Mouse (Mus musculus) C2C12 (cell line): ENCODE data around the gene Cramp1l.

Experiments
- CEBPB ChIP-seq: IDR thresholded peaks from one replicate; pipeline ENCODE4 v1.6.1; 2011; ENCODE audit warnings: low read depth, mild to moderate bottlenecking, control low read depth, moderate library complexity
- CTCF ChIP-seq: IDR thresholded peaks from one replicate; pipeline ENCODE4 v1.5.1; 2011; ENCODE audit not compliant: control insufficient read depth, insufficient read depth, insufficient read length
- FOSL1 ChIP-seq: IDR thresholded peaks from one replicate; pipeline ENCODE4 v1.8.0; 2011; ENCODE audit warnings: mild to moderate bottlenecking, low read length; ENCODE audit not compliant: poor library complexity, insufficient read depth, severe bottlenecking
- MAX ChIP-seq: IDR thresholded peaks from one replicate; pipeline ENCODE4 v1.6.1; 2011; ENCODE audit warnings: mild to moderate bottlenecking, control low read depth
- MYOD1 ChIP-seq: IDR thresholded peaks from one replicate; pipeline ENCODE4 v1.6.1; 2011; ENCODE audit warnings: low read depth; ENCODE audit not compliant: control insufficient read depth, insufficient read length
- MYOG ChIP-seq: IDR thresholded peaks from one replicate; pipeline ENCODE4 v1.6.1; 2011; ENCODE audit not compliant: control insufficient read depth, insufficient read length; ENCODE audit errors: extremely low read depth
- USF1 ChIP-seq: IDR thresholded peaks from one replicate; pipeline ENCODE4 v1.6.1; 2011; ENCODE audit warnings: low read depth, mild to moderate bottlenecking, control low read depth, moderate library complexity

GRCm38 (mm10) chr17:24934926-24935325 lies 80.7 kb downstream of the Cramp1l start:
- TF ChIP-seq CTCF: no peak
- no peak for TF ChIP-seq MAX
- peak; percentile 13 for TF ChIP-seq CEBPB
- no peak for TF ChIP-seq USF1
- TF ChIP-seq MYOD1: no peak
- TF ChIP-seq MYOG: no peak
- TF ChIP-seq FOSL1: no peak
